Mouse (Mus musculus): ENCODE measurements around the gene Nelfa.
"Not testable (repeated sequence)": the region's sequence is repeated elsewhere in the genome, so short reads cannot be mapped to it uniquely, and the experiment has no call there.

The Nelfa gene

GRCm38 (mm10) chr5:33919466-33919865 is 16.7 kb downstream of the Nelfa start:
- no peak for DNase-seq (ENCODE audit: low spot score)

GRCm38 (mm10) chr5:33916616-33917015 is 19.6 kb downstream of the Nelfa start:
- DNase-seq (ENCODE audit: low spot score) = not testable (repeated sequence)

DNA sequence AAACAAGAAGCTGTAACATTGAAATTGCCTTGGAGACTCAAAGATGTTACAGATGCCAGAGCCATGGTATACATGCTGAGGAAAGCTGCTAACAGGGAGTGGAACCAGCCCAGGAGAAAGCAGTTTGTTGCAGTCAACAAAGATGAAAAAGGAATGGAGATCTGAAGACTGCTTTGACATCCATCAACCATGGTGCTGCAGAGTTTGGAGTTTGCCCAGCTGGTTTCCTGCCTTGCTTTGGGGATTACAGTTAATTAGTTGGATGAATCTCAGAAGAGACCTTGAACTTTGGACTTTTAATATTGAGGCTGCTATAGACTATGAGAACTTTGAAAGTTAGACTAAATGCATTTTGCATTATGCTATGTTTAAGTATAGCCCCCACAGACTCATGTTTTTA is 21.2 kb downstream of the Nelfa start:
- not testable (repeated sequence) for DNase-seq (ENCODE audit: low spot score)

DNA sequence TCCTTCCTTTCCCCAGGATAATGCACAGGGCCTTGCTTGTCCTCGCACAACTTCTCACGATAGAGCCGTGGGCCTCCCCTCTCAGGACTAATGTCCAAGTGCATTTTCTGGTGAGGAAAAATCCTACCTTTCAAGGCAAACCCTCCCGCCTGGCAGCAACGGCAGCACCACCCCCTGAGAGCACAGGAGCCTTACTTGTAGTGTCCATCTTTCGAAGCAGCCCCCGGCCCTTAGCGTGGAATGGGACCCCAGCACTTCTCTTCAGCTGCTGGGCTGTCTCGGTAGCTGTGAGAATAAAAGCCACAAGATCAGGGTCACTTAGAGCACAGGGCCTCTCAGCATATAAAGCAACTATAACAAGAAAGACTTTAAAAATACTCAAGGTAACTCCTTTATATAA is 33.0 kb downstream of the Nelfa start:
- DNase-seq (ENCODE audit: low spot score) = no peak

DNA sequence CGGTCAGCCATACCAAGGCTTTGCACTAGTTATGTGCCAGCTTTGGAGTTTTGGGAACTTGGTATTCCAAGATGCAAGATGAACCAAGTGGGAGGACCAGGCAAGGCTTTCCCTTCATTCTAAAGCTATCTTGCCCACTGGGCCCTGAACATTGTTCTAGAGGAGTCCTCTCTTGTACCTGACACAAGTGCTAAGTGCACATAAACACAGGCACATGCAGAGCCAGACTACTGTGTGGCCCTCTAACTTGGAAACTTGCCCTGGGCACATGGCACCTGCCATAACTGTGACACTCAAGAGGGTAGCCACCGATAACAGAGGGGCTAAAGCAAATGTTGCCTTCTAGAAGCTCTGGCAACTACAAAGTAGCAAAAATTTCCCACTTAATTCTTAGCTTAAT is 33.5 kb downstream of the Nelfa start:
- no peak for DNase-seq (ENCODE audit: low spot score)

DNA sequence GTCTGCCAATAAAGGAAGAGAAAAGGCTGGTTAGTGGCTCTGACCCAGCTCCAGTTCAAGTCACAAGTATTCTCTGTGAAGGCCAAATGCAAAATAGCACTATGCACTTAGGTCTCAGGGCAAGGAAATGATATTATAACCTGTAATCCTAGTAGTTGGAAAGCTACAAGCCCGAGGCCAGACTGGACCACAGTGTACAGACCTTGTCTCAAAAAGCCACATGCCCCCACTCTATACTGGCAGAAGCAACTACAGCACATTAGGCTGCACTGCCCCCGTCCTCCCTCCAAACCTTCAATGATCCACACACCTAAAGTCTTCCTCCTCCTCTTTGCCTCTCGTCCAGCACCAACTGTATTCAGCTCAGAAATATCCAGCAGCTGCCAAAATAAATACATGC is 34.9 kb downstream of the Nelfa start:
- no peak for DNase-seq (ENCODE audit: low spot score)

- no peak for DNase-seq (ENCODE audit: low spot score)
These were observed 35.4 kb downstream of the Nelfa start for GRCm38 (mm10) chr5:33900701-33901263.

DNA sequence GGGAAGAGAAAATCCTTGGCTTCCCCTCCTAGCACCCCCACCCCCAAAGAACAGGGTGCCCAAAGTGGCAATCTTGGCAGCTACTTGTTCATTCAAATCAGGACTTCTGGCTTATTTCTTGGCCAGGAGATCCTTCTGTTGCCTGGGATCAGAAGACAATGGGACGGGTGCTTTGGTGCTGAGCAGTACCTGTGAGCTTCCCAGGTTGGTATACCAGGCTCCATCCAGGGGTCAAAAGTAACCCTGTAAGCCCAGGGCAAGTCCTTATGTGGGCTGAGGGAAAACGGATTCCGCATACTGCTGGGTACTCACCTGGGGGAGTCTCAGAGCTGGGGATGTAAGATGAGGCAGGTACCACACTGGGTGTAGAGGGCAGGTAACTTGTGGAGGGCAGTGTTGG is 36.1 kb downstream of the Nelfa start:
- no peak for DNase-seq (ENCODE audit: low spot score)

GRCm38 (mm10) chr5:33899245-33899644 is 37.0 kb downstream of the Nelfa start:
- no peak for DNase-seq (ENCODE audit: low spot score)

GRCm38 (mm10) chr5:33898671-33899070 is 37.5 kb downstream of the Nelfa start:
- DNase-seq (ENCODE audit: low spot score) = no peak

DNA sequence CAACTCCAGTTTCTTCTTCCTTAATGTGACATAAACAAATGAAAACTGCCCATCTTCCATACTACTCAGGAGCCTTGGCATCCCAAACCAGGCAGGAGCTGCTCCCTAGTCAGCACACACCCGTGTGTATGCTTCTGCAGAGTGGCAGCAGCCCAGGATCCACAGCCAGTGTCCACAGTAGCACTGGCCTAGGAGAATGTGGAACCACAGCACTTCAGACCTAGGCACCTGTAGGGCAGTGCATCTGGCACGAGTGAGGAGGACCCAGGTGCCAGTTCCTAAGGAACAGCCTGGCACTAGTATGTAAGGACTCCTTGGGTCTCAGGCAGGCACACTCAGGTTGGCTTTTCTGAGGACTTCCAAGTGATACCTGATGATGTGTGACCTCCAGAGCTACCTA is 39.1 kb downstream of the Nelfa start:
- DNase-seq (ENCODE audit: low spot score) = no peak

DNA sequence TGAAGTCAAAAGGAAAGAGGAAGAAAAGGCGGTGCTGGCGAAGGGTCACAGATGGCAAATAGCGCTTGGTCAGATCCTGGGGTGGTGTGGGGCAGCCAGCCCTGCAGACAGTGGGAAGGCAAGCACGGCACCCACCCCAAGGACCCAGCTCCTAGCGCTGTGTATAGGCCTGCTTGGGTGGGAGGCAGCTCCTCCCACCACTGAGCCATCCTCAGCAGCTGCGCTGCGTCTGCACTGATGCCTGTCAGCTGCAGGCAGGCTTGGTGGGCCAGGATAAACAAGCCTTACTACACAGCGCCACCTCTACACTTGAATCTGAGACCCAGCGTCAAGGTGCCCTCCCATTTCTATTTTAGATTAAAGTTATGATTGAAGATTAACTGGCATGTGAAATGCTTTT is 41.1 kb downstream of the Nelfa start:
- DNase-seq (ENCODE audit: low spot score) = no peak

GRCm38 (mm10) chr5:33893406-33893805 is 42.8 kb downstream of the Nelfa start:
- no peak for DNase-seq (ENCODE audit: low spot score)

DNA sequence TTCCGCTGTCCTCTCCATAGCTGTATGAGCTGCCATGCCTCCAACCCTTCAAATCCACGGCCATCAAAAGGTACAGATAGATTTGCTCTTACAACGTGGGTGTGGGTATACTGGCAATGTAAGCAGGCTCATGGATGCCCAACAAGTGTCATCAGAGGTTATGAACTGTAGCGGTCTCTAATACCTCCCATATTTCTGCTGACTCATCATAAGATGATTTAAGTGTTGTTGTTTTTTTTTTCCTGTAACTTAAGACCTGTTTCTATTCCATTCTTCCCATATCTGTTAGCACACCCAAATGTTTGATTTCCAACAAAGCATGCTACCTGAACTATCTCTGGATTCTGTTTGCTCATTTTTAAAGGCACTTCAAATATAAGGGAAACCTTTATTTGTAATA is 55.1 kb downstream of the Nelfa start:
- DNase-seq (ENCODE audit: low spot score) = no peak

DNA sequence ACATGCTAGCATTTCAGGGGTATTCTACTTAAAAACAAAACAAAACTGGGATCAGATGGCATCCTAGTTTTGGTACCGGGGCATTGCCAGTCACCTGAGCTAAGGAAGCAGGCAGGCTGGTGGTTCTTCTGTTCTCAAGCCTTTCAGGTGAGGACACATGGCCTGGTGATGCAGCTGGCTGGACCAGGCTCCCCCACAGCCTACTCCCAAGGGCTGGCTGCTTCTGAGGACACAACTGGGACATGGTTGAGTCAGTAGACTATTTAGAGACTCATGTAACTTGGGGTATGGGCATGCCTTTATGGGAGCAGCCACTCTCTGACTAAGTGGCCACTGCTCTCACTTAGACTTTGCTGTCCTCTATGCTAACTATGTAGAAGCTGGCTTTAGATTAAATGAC is 60.7 kb downstream of the Nelfa start:
- DNase-seq (ENCODE audit: low spot score) = no peak

DNA sequence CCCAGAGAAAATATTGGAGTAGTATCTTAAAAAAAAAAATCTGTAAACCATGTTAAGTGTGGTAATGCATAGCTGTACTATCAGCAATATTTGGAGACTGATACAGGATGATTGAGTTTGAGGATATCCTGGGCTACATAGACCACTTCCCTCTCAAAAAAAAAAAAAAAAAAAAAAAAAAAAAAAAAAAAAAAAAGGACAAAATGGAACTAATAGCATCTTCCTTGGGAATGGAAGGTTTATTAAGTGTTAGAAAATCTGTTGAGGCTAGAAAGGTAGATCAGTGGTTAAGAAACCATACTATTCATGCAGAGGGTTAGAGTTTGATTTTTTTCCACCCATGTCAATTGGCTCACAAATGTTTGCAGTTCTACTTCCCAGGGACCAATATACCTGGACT is 78.5 kb downstream of the Nelfa start:
- DNase-seq (ENCODE audit: low spot score) = no peak

DNA sequence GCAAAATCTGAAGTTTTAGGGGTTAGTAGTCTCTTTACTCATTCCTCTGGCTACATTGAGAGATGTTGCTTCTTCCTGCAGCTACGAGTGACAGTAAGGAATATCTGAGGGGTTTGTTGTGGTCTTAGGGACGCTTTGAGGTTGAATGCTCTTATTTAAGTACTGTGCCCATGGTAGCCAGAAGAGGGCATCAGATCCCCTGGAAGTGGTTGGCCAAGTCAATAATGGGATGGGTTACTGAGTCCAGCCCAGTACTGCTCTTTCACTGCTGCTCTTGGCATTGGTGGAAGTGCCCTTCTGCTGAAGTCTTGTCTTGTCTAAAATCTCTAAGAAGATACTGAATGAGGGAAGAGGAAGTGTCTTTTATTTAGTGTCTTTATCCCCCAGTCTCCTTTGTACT is 82.2 kb downstream of the Nelfa start:
- no peak for DNase-seq (ENCODE audit: low spot score)

GRCm38 (mm10) chr5:33853086-33853485 is 83.1 kb downstream of the Nelfa start:
- no peak for DNase-seq (ENCODE audit: low spot score)

- DNase-seq (ENCODE audit: low spot score) = no peak
These were observed 84.7 kb downstream of the Nelfa start for GRCm38 (mm10) chr5:33851466-33851865.

All from urinary bladder, postnatal 10 days (tissue).